21 mouse cellular contexts compared by ENCODE assay signal in genomic region chr1:19107801-19108200, GRCm38 (mm10). TPM values are rescaled to one million over a fixed set of nuclear protein-coding genes. Genes with fewer than 3 reads are reported as not detected.
DNase-seq lines count a peak whose midpoint lies in the region; ATAC-seq and TF ChIP-seq lines count a peak whose summit lies in the region.
"Had no signal": no experiment of that assay in that cellular context is flagged by ENCODE, and none has a peak within 500 bp of the region (broad histone marks: within the 10 kb centered on the region; RNA-seq: fewer than 3 reads in every experiment).

No protein-coding gene starts in this region.

- no peaks in the 10 kb centered on the region for H3K9me3 ChIP-seq in forebrain, embryonic 14.5 days (replicated peaks; ENCODE audit: control insufficient read depth, low read length)
- H3K9me3 ChIP-seq in forebrain, embryonic 10.5 days, result no peaks in the 10 kb centered on the region
- no peaks in the 10 kb centered on the region for H3K9me3 ChIP-seq in midbrain, embryonic 12.5 days
- H3K9me3 ChIP-seq in midbrain, embryonic 16.5 days (replicated peaks; ENCODE audit: control insufficient read depth, low read length, poor library complexity, severe bottlenecking), result 0 out of 2 replicates have a peak, but pooled peaks cover 2% of the 10 kb centered on the region
- H3K9me3 ChIP-seq: embryonic facial prominence, embryonic 10.5 days; heart, embryonic 15.5 days; hindbrain, embryonic 13.5 days had no signal

- H3K4me3 ChIP-seq in forebrain, embryonic 14.5 days (ENCODE audit: low read depth, low read length), result no peak overlapping the region
- no peak overlapping the region for H3K4me3 ChIP-seq in forebrain, embryonic 10.5 days
- peak overlapping the region; percentile 27 for H3K4me3 ChIP-seq in midbrain, embryonic 12.5 days
- H3K4me3 ChIP-seq in midbrain, embryonic 16.5 days (ENCODE audit: low read depth, low read length), result peak overlapping the region; percentile 41
- H3K4me3 ChIP-seq: embryonic facial prominence, embryonic 10.5 days; heart, adult 2 months; heart, embryonic 15.5 days; hindbrain, embryonic 13.5 days had no signal

- no peak for ATAC-seq in forebrain, embryonic 14.5 days
- ATAC-seq in midbrain, embryonic 12.5 days (ENCODE audit: low FRiP score, low read depth), result no peak
- no peak for ATAC-seq in midbrain, embryonic 16.5 days
- no peak for ATAC-seq in inflammation-experienced regulatory T-cells, adult 6 months

- H3K36me3 ChIP-seq in forebrain, embryonic 14.5 days (ENCODE audit: control insufficient read depth, insufficient read depth, low read length), result no peaks in the 10 kb centered on the region
- no peaks in the 10 kb centered on the region for H3K36me3 ChIP-seq in forebrain, embryonic 10.5 days (replicated peaks)
- H3K36me3 ChIP-seq in midbrain, embryonic 12.5 days, result no peaks in the 10 kb centered on the region
- H3K36me3 ChIP-seq in midbrain, embryonic 16.5 days (ENCODE audit: control insufficient read depth, insufficient read depth, low read length), result no peaks in the 10 kb centered on the region
- H3K36me3 ChIP-seq: embryonic facial prominence, embryonic 10.5 days; heart, embryonic 15.5 days; hindbrain, embryonic 13.5 days had no signal

- no peak for TF ChIP-seq CTCF in brain, embryonic 14.5 days (IDR thresholded peaks at IDR 0.05; ENCODE audit: borderline replicate concordance, extremely low read depth, insufficient read depth, insufficient read length)

- 3% methylated on average over 3 of the region's 3 CpGs for WGBS in forebrain, embryonic 14.5 days
- WGBS in forebrain, embryonic 10.5 days, result 3% methylated on average over 3 of the region's 3 CpGs
- WGBS in midbrain, embryonic 12.5 days, result 3% methylated on average over 3 of the region's 3 CpGs
- 4% methylated on average over 3 of the region's 3 CpGs for WGBS in midbrain, embryonic 16.5 days

- peaks cover 92% of the 10 kb centered on the region for H3K27me3 ChIP-seq in forebrain, embryonic 14.5 days (replicated peaks; ENCODE audit: control insufficient read depth, insufficient read depth, low read length)
- H3K27me3 ChIP-seq in forebrain, embryonic 10.5 days (ENCODE audit: poor library complexity, severe bottlenecking), result peaks cover 100% of the 10 kb centered on the region
- H3K27me3 ChIP-seq in midbrain, embryonic 12.5 days, result peaks cover 95% of the 10 kb centered on the region
- H3K27me3 ChIP-seq in midbrain, embryonic 16.5 days (ENCODE audit: control insufficient read depth, insufficient read depth, low read depth, low read length), result peaks cover 37% of the 10 kb centered on the region

- H3K4me2 ChIP-seq in forebrain, embryonic 14.5 days (ENCODE audit: low read length), result peak overlapping the region; percentile 12; the same call in 1 of the 2 replicates
- peak overlapping the region; percentile 46 for H3K4me2 ChIP-seq in midbrain, embryonic 12.5 days (replicated peaks)
- H3K4me2 ChIP-seq in midbrain, embryonic 16.5 days (ENCODE audit: low read length), result peak overlapping the region; percentile 45
- H3K4me2 ChIP-seq: heart, embryonic 11.5 days; heart, embryonic 15.5 days; hindbrain, embryonic 13.5 days had no signal

- H3K4me1 ChIP-seq in forebrain, embryonic 14.5 days (ENCODE audit: control insufficient read depth, insufficient read depth, low read length), result no peaks in the 10 kb centered on the region
- peaks cover 11% of the 10 kb centered on the region for H3K4me1 ChIP-seq in forebrain, embryonic 10.5 days
- H3K4me1 ChIP-seq in midbrain, embryonic 12.5 days, result peaks cover 5% of the 10 kb centered on the region; the same call in 1 of the 2 replicates
- H3K4me1 ChIP-seq in midbrain, embryonic 16.5 days (ENCODE audit: control insufficient read depth, insufficient read depth, low read length), result no peaks in the 10 kb centered on the region; the same call in 1 of the 2 replicates
- H3K4me1 ChIP-seq: heart, embryonic 15.5 days; hindbrain, embryonic 13.5 days had no signal

- no peak overlapping the region for H3K9ac ChIP-seq in forebrain, embryonic 14.5 days (ENCODE audit: low read length)
- H3K9ac ChIP-seq in midbrain, embryonic 12.5 days (replicated peaks), result peak overlapping the region; percentile 0; the same call in 1 of the 2 replicates
- H3K9ac ChIP-seq in midbrain, embryonic 16.5 days (ENCODE audit: low read depth, low read length), result peak overlapping the region; percentile 52
- H3K9ac ChIP-seq: heart, embryonic 15.5 days; hindbrain, embryonic 13.5 days had no signal

- no peak for TF ChIP-seq POLR2A in brain, embryonic 14.5 days (IDR thresholded peaks at IDR 0.05; ENCODE audit: borderline replicate concordance, extremely low read depth, insufficient read depth, insufficient read length, poor library complexity, severe bottlenecking)

- no peak for DNase-seq in forebrain, embryonic 14.5 days (ENCODE audit: low spot score)
- DNase-seq in forebrain, embryonic 10.5 days (ENCODE audit: extremely low spot score, low spot score), result no peak
- peak; percentile 18 for DNase-seq in brain, embryonic 14.5 days (ENCODE audit: low read depth)
- no peak for DNase-seq in retina, embryonic 14.5 days (ENCODE audit: low spot score)
- DNase-seq: adrenal gland, postnatal 10 days; cerebellum, adult 18-20 months; cerebellum, adult 9-11 months; cerebellum, postnatal 36 days; gastrocnemius, postnatal 14 days; heart, adult 2 months; heart, postnatal 14 days had no signal

- H3K27ac ChIP-seq in forebrain, embryonic 14.5 days (ENCODE audit: low read depth, low read length), result 0 out of 2 replicates have a peak overlapping the region, but pooled peaks have one; percentile 11
- H3K27ac ChIP-seq in forebrain, embryonic 10.5 days, result no peak overlapping the region
- peak overlapping the region; percentile 89 for H3K27ac ChIP-seq in midbrain, embryonic 12.5 days (replicated peaks)
- H3K27ac ChIP-seq in midbrain, embryonic 16.5 days (ENCODE audit: low read length), result peak overlapping the region; percentile 88
- H3K27ac ChIP-seq: embryonic facial prominence, embryonic 10.5 days; heart, adult 2 months; heart, embryonic 15.5 days; hindbrain, embryonic 13.5 days had no signal

RNA-seq across cellular contexts. Expression of gene Tfap2d, which starts 5.0 kb away (rescaled TPM):
- polyA plus RNA-seq in forebrain, embryonic 14.5 days (2014; fragmentation: Nextera tagmentation; extraction: Ambion mirVana), result 9.6 and 12.9 TPM in 2 replicates
- polyA plus RNA-seq in forebrain, embryonic 10.5 days (2016; fragmentation: Nextera tagmentation; extraction: Ambion mirVana), result 0.15 TPM in 1 of 2 replicates, not detected in the other
- polyA plus RNA-seq in brain, embryonic 14.5 days (2012; rRNA removed), result 17.1 and 21.2 TPM in 2 replicates
- 41.4 and 41.9 TPM in 2 replicates for polyA plus RNA-seq in midbrain, embryonic 12.5 days (2016; fragmentation: Nextera tagmentation; extraction: Ambion mirVana)
- polyA plus RNA-seq in midbrain, embryonic 16.5 days (2015; fragmentation: Nextera tagmentation; extraction: Ambion mirVana), result 52.1 and 58.0 TPM in 2 replicates
- not detected for polyA plus RNA-seq in inflammation-experienced regulatory T-cells, adult 6 months (2017; shearing (Covaris generic))
- polyA plus RNA-seq: C2C12; embryonic facial prominence, embryonic 10.5 days; embryonic facial prominence, embryonic 14.5 days; gonadal fat pad, adult 2 months; heart, adult 2 months; heart, embryonic 11.5 days; heart, embryonic 15.5 days had no signal

Comparison
In these comparisons a context has a peak if more than half of its experiments do, and no peak if none do; other contexts are left out.
1. H3K4me3 ChIP-seq: peak in midbrain, embryonic 12.5 days (single experiment) and midbrain, embryonic 16.5 days (single experiment); none in forebrain, embryonic 14.5 days (single experiment) and forebrain, embryonic 10.5 days (single experiment).
2. Peak in every context shown above with its lines, with median percentiles within 50 percentile points of each other: H3K4me2 ChIP-seq.